Mouse (Mus musculus): Measurements from ENCODE around the gene Ccdc194. TPM values are rescaled to one million over a fixed set of nuclear protein-coding genes. Genes with fewer than 3 reads are reported as not detected.
A peak's percentile ranks its signal among the peaks of the same experiment; 100 is the strongest.

The Ccdc194 gene
- total and polyA plus RNA-seq, 2 experiments from 2014 or later = 0.27 TPM; not detected in 1

DNA sequence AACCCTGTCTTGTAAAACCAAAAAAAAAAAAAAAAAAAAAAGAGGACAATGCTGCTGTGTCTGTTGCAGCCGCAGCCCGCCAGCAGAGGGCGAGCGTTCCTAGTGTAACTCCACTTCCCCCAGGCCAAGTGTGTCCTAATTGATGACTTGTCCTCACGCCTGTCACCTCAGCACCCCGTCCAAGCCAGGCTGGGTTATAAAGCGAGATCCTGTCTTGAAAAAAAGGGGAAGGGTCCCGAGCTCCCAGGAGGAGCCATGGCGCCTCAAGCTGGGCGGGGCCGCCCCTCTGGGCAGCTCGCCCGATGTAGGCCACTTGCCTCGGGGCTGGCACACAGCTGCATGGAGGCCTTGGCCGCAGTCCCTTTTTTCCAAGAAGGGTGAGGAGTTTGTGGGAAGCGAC, 30.5 kb downstream of the Ccdc194 start:
- no peak overlapping the region for H3K9ac ChIP-seq (replicated peaks; ENCODE audit: low read length, poor library complexity, severe bottlenecking)
- TF ChIP-seq CTCF (IDR thresholded peaks at IDR 0.05) = peak; percentile 80
- no peak overlapping the region for H3K4me2 ChIP-seq (ENCODE audit: low read depth, low read length, poor library complexity, severe bottlenecking)
- peak; percentile 91 for DNase-seq (ENCODE audit: low spot score)
- peaks cover 20% of the 10 kb centered on the region for H3K36me3 ChIP-seq (ENCODE audit: insufficient read depth, low read length)
- 24% methylated on average over 16 of the region's 16 CpGs for WGBS
- H3K27me3 ChIP-seq (ENCODE audit: insufficient read depth, low read length) = no peaks in the 10 kb centered on the region
- no peaks in the 10 kb centered on the region for H3K4me1 ChIP-seq (ENCODE audit: insufficient read depth, low read length)
- H3K27ac ChIP-seq (ENCODE audit: low read depth, low read length) = no peak overlapping the region
- H3K4me3 ChIP-seq (ENCODE audit: low read depth, low read length) = no peak overlapping the region
- peak; percentile 52; the same call in 1 of the 2 replicates for ATAC-seq (ENCODE audit: low FRiP score)
- no peaks in the 10 kb centered on the region for H3K9me3 ChIP-seq (ENCODE audit: low read length)

GRCm38 (mm10) chr8:71488454-71488853, 37.1 kb downstream of the Ccdc194 start:
- Histone ChIP-seq H3K4me2 (ENCODE audit: low read depth, low read length, poor library complexity, severe bottlenecking) (peak overlapping the region; percentile 100), H3K27ac (ENCODE audit: low read depth, low read length) (peak overlapping the region; percentile 43), H3K27me3 (ENCODE audit: insufficient read depth, low read length) (no peaks in the 10 kb centered on the region), H3K36me3 (ENCODE audit: insufficient read depth, low read length) (peaks cover 25% of the 10 kb centered on the region), H3K4me3 (ENCODE audit: low read depth, low read length) (peak overlapping the region; percentile 66), H3K9ac (replicated peaks; ENCODE audit: low read length, poor library complexity, severe bottlenecking) (peak overlapping the region; percentile 75), H3K9me3 (ENCODE audit: low read length) (no peaks in the 10 kb centered on the region), H3K4me1 (ENCODE audit: insufficient read depth, low read length) (0 out of 2 replicates have a peak, but pooled peaks cover 12% of the 10 kb centered on the region)
- peak; percentile 97 for DNase-seq (ENCODE audit: low spot score)
- peak; percentile 87 for ATAC-seq (ENCODE audit: low FRiP score)
- under 1% methylated on average over 22 of the region's 22 CpGs for WGBS
- peak; percentile 36; the same call in 1 of the 2 replicates for TF ChIP-seq CTCF (IDR thresholded peaks at IDR 0.05)

GRCm38 (mm10) chr8:71487691-71488445, 37.6 kb downstream of the Ccdc194 start, which contains the start of gene Gtpbp3:
Gene Gtpbp3 (plus strand): TSS chr8:71488103.
- ATAC-seq (ENCODE audit: low FRiP score) (peak; percentile 32), DNase-seq (ENCODE audit: low spot score) (peak; percentile 83)
- Histone ChIP-seq H3K27me3 (ENCODE audit: insufficient read depth, low read length) (no peaks in the 10 kb centered on the region), H3K9me3 (ENCODE audit: low read length) (no peaks in the 10 kb centered on the region), H3K4me1 (ENCODE audit: insufficient read depth, low read length) (0 out of 2 replicates have a peak, but pooled peaks cover 12% of the 10 kb centered on the region), H3K27ac (ENCODE audit: low read depth, low read length) (peak within 1 kb of the TSS; percentile 43), H3K9ac (replicated peaks; ENCODE audit: low read length, poor library complexity, severe bottlenecking) (peak within 1 kb of the TSS; percentile 75), H3K4me2 (ENCODE audit: low read depth, low read length, poor library complexity, severe bottlenecking) (peak within 1 kb of the TSS; percentile 100), H3K36me3 (ENCODE audit: insufficient read depth, low read length) (peaks cover 29% of the 10 kb centered on the region), H3K4me3 (ENCODE audit: low read depth, low read length) (peak within 1 kb of the TSS; percentile 66)
- WGBS = 0% methylated on average over 33 of the region's 33 CpGs
- no peak for TF ChIP-seq CTCF (IDR thresholded peaks at IDR 0.05)

- no peak for DNase-seq (ENCODE audit: low spot score)
- no peaks in the 10 kb centered on the region for H3K9me3 ChIP-seq (ENCODE audit: low read length)
- no peak overlapping the region for H3K27ac ChIP-seq (ENCODE audit: low read depth, low read length)
- peak overlapping the region; percentile 95 for H3K4me3 ChIP-seq (ENCODE audit: low read depth, low read length)
- H3K4me1 ChIP-seq (ENCODE audit: insufficient read depth, low read length) = 0 out of 2 replicates have a peak, but pooled peaks cover 12% of the 10 kb centered on the region
- H3K9ac ChIP-seq (replicated peaks; ENCODE audit: low read length, poor library complexity, severe bottlenecking) = 0 out of 2 replicates have a peak overlapping the region, but pooled peaks have one; percentile 39
- H3K27me3 ChIP-seq (ENCODE audit: insufficient read depth, low read length) = no peaks in the 10 kb centered on the region
- peak overlapping the region; percentile 88 for H3K4me2 ChIP-seq (ENCODE audit: low read depth, low read length, poor library complexity, severe bottlenecking)
- H3K36me3 ChIP-seq (ENCODE audit: insufficient read depth, low read length) = peaks cover 26% of the 10 kb centered on the region
- no peak for ATAC-seq (ENCODE audit: low FRiP score)
- 13% methylated on average over 7 of the region's 7 CpGs for WGBS
- TF ChIP-seq CTCF (IDR thresholded peaks at IDR 0.05) = no peak
Observed at GRCm38 (mm10) chr8:71486136-71486529, 39.4 kb downstream of the Ccdc194 start.

DNA sequence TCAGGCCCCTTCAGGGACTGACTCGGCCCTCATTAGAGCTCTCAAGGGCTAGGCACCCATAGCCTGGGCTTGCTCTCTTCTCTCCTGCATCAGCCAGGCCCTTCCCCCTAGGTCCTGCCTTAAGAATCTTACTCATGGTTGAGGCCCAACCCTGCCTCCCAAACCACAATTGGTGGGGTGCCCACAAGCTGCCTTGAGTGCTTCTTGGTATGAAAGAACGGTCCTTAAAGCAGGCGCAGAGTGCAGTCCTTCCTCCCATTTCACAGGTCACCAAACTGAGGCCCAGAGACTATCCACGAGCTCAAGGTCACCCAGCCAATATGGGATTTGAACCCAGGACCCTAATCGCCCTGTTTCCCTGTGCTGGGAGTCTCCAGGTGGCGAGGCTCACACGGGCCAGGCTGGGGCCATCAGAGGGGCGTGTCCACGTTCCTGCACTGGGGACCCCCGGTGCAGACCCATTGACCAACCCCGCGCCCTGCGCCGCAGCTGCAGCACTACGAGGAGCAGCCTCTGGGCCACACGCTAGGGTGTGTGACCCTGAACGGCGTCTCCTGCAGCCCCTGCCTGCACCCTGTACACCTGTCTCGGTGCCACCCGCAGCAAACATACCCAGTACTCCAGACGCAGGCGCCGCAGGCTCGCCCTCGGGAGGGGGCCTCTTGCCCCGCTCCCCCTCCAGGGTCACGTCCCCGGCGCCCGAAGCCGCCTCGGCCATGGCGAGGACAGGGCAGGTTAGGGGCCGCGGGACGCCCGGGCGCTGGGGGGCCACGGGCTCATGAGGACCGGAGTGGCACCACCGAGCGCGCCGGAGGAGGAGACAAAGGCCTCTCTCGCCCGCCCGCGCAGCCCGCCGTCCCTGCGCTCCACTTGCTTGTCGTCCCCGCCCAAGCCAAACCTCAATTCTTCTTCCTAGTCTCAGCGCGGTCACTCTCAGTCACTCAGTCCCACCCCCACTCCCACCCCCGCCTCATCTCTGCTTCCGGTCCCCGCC, 40.1 kb downstream of the Ccdc194 start, which contains the start of gene Ano8:
Gene Ano8, minus strand, starts transcription at position 822 of the 994 bp plus-strand sequence.
- no peak for TF ChIP-seq CTCF (IDR thresholded peaks at IDR 0.05)
- peaks cover 31% of the 10 kb centered on the region for H3K36me3 ChIP-seq (ENCODE audit: insufficient read depth, low read length)
- DNase-seq (ENCODE audit: low spot score) (peak; percentile 95), ATAC-seq (ENCODE audit: low FRiP score) (peak; percentile 80)
- peak within 1 kb of the TSS; percentile 82 for H3K27ac ChIP-seq (ENCODE audit: low read depth, low read length)
- H3K9me3 ChIP-seq (ENCODE audit: low read length) = no peaks in the 10 kb centered on the region
- H3K4me1 ChIP-seq (ENCODE audit: insufficient read depth, low read length) = 0 out of 2 replicates have a peak, but pooled peaks cover 12% of the 10 kb centered on the region
- H3K27me3 ChIP-seq (ENCODE audit: insufficient read depth, low read length) = no peaks in the 10 kb centered on the region
- WGBS = 6% methylated on average over 56 of the region's 58 CpGs
- H3K4me2 ChIP-seq (ENCODE audit: low read depth, low read length, poor library complexity, severe bottlenecking) = peak within 1 kb of the TSS; percentile 88
- H3K9ac ChIP-seq (replicated peaks; ENCODE audit: low read length, poor library complexity, severe bottlenecking) = peak within 1 kb of the TSS; percentile 95
- H3K4me3 ChIP-seq (ENCODE audit: low read depth, low read length) = peak within 1 kb of the TSS; percentile 95

Data from midbrain, postnatal 0 days (tissue).